Mouse (Mus musculus) c-Kit-positive CD71-negative TER-119-negative erythroid progenitor cells, embryonic 14.5 days (primary cell): ENCODE results near the gene Zfp750.
A peak's percentile ranks its signal among the peaks of the same experiment; 100 is the strongest.

Experiments
- DNase-seq: peaks from one replicate; pipeline ENCODE4 v3.0.0-alpha.2; 2013; ENCODE audit warnings: low read depth

The Zfp750 gene

GRCm38 (mm10) chr11:121475699-121476415 lies 43.3 kb downstream of the Zfp750 start:
- peak; percentile 50 for DNase-seq

- no peak for DNase-seq
Observed at GRCm38 (mm10) chr11:121474831-121475230, 44.3 kb downstream of the Zfp750 start.

- no peak for DNase-seq
Observed at GRCm38 (mm10) chr11:121467408-121467807, 51.7 kb downstream of the Zfp750 start.
